Mouse (Mus musculus) ovary, postnatal 14 days (tissue): Measurements from ENCODE around the gene Zfp988.
"Not testable (repeated sequence)": the region's sequence is repeated elsewhere in the genome, so short reads cannot be mapped to it uniquely, and the experiment has no call there.

Experiments used
- DNase-seq: peaks from one replicate; pipeline ENCODE4 v3.0.0; 2022; ENCODE audit warnings: low spot score

The Zfp988 gene

GRCm38 (mm10) chr4:147305436-147305835 lies at the start of gene Zfp988:
Gene Zfp988, plus strand, starts transcription at chr4:147305674.
- DNase-seq = not testable (repeated sequence)

- not testable (repeated sequence) for DNase-seq
Measured at GRCm38 (mm10) chr4:147262708-147263107, 42.8 kb upstream of the Zfp988 start.

- DNase-seq = not testable (repeated sequence)
Measured at GRCm38 (mm10) chr4:147267302-147267701, 38.2 kb upstream of the Zfp988 start.

- not testable (repeated sequence) for DNase-seq
Measured at GRCm38 (mm10) chr4:147268735-147269134, 36.7 kb upstream of the Zfp988 start.

- not testable (repeated sequence) for DNase-seq
Measured at GRCm38 (mm10) chr4:147270026-147270425, 35.4 kb upstream of the Zfp988 start.

GRCm38 (mm10) chr4:147271601-147272000 lies 33.9 kb upstream of the Zfp988 start:
- not testable (repeated sequence) for DNase-seq

GRCm38 (mm10) chr4:147275021-147275772 lies 30.3 kb upstream of the Zfp988 start:
- not testable (repeated sequence) for DNase-seq

GRCm38 (mm10) chr4:147275773-147276140 lies 29.7 kb upstream of the Zfp988 start:
- DNase-seq = not testable (repeated sequence)

- not testable (repeated sequence) for DNase-seq
Measured at GRCm38 (mm10) chr4:147280406-147280805, 25.1 kb upstream of the Zfp988 start.

GRCm38 (mm10) chr4:147298585-147298984 lies 6.9 kb upstream of the Zfp988 start:
- not testable (repeated sequence) for DNase-seq

GRCm38 (mm10) chr4:147302375-147302774 lies 3.1 kb upstream of the Zfp988 start:
- DNase-seq = not testable (repeated sequence)

- not testable (repeated sequence) for DNase-seq
Measured at GRCm38 (mm10) chr4:147335036-147335690, 29.7 kb downstream of the Zfp988 start.

- not testable (repeated sequence) for DNase-seq
Measured at GRCm38 (mm10) chr4:147335691-147336367, 30.4 kb downstream of the Zfp988 start.

GRCm38 (mm10) chr4:147336368-147337195 lies 31.1 kb downstream of the Zfp988 start:
- not testable (repeated sequence) for DNase-seq

GRCm38 (mm10) chr4:147337520-147337919 lies 32.0 kb downstream of the Zfp988 start:
- not testable (repeated sequence) for DNase-seq

GRCm38 (mm10) chr4:147338032-147338610 lies 32.6 kb downstream of the Zfp988 start:
- no peak for DNase-seq

GRCm38 (mm10) chr4:147338706-147339105 lies 33.2 kb downstream of the Zfp988 start:
- DNase-seq = not testable (repeated sequence)

GRCm38 (mm10) chr4:147339601-147340219 lies 34.2 kb downstream of the Zfp988 start:
- DNase-seq = not testable (repeated sequence)

- not testable (repeated sequence) for DNase-seq
Measured at GRCm38 (mm10) chr4:147340236-147340635, 34.8 kb downstream of the Zfp988 start.

- not testable (repeated sequence) for DNase-seq
Measured at GRCm38 (mm10) chr4:147340876-147341275, 35.4 kb downstream of the Zfp988 start.
